ENCODE assay signal across 23 mouse cellular contexts in genomic region chr3:155030200-155030599, GRCm38 (mm10). TPM values are rescaled to one million over a fixed set of nuclear protein-coding genes. Genes with fewer than 3 reads are reported as not detected.
DNase-seq lines count a peak whose midpoint lies in the region; ATAC-seq lines count a peak whose summit lies in the region.
"Had no signal": no experiment of that assay in that cellular context is flagged by ENCODE, and none has a peak within 500 bp of the region (broad histone marks: within the 10 kb centered on the region; RNA-seq: fewer than 3 reads in every experiment).

No protein-coding gene starts in this region.

- H3K9ac ChIP-seq in forebrain, embryonic 13.5 days: no peak overlapping the region
- H3K9ac ChIP-seq in forebrain, embryonic 11.5 days (ENCODE audit: low read length): no peak overlapping the region
- H3K9ac ChIP-seq in heart, embryonic 12.5 days: no peak overlapping the region
- H3K9ac ChIP-seq: heart, embryonic 15.5 days; liver, embryonic 12.5 days; lung, embryonic 15.5 days; midbrain, embryonic 12.5 days had no signal

- 89% methylated on average over 9 of the region's 9 CpGs for WGBS in forebrain, embryonic 13.5 days
- WGBS in forebrain, embryonic 11.5 days: 93% methylated on average over 9 of the region's 9 CpGs
- 81% methylated on average over 9 of the region's 9 CpGs for WGBS in heart, embryonic 12.5 days

- no peaks in the 10 kb centered on the region for H3K36me3 ChIP-seq in forebrain, embryonic 13.5 days (ENCODE audit: poor library complexity, severe bottlenecking)
- H3K36me3 ChIP-seq in forebrain, embryonic 11.5 days (ENCODE audit: control insufficient read depth, insufficient read depth, low read length): no peaks in the 10 kb centered on the region
- H3K36me3 ChIP-seq in heart, embryonic 12.5 days: peaks cover 21% of the 10 kb centered on the region
- H3K36me3 ChIP-seq: liver, embryonic 12.5 days; lung, embryonic 15.5 days; midbrain, embryonic 12.5 days had no signal

- no peaks in the 10 kb centered on the region for H3K4me1 ChIP-seq in forebrain, embryonic 13.5 days
- no peaks in the 10 kb centered on the region for H3K4me1 ChIP-seq in forebrain, embryonic 11.5 days (replicated peaks; ENCODE audit: control insufficient read depth, insufficient read depth, low read length)
- H3K4me1 ChIP-seq in heart, embryonic 12.5 days (replicated peaks): no peaks in the 10 kb centered on the region
- H3K4me1 ChIP-seq: heart, embryonic 15.5 days; liver, embryonic 12.5 days; lung, embryonic 15.5 days; midbrain, embryonic 12.5 days had no signal

- no peak overlapping the region for H3K4me2 ChIP-seq in forebrain, embryonic 13.5 days
- no peak overlapping the region for H3K4me2 ChIP-seq in forebrain, embryonic 11.5 days (ENCODE audit: low read depth, low read length, severe bottlenecking)
- H3K4me2 ChIP-seq in heart, embryonic 12.5 days: no peak overlapping the region
- H3K4me2 ChIP-seq: heart, embryonic 15.5 days; liver, embryonic 12.5 days; lung, embryonic 15.5 days; midbrain, embryonic 12.5 days had no signal

- H3K27ac ChIP-seq in forebrain, embryonic 13.5 days: no peak overlapping the region
- H3K27ac ChIP-seq in forebrain, embryonic 11.5 days (ENCODE audit: low read depth, low read length): no peak overlapping the region
- no peak overlapping the region for H3K27ac ChIP-seq in heart, embryonic 12.5 days (ENCODE audit: poor library complexity, severe bottlenecking)
- H3K27ac ChIP-seq: heart, embryonic 15.5 days; liver, embryonic 12.5 days; lung, embryonic 15.5 days; midbrain, embryonic 12.5 days had no signal

- no peaks in the 10 kb centered on the region for H3K9me3 ChIP-seq in forebrain, embryonic 13.5 days (replicated peaks)
- no peaks in the 10 kb centered on the region for H3K9me3 ChIP-seq in forebrain, embryonic 11.5 days (ENCODE audit: control insufficient read depth, low read length)
- no peaks in the 10 kb centered on the region for H3K9me3 ChIP-seq in heart, embryonic 12.5 days (replicated peaks)
- H3K9me3 ChIP-seq: heart, embryonic 15.5 days; liver, embryonic 12.5 days; lung, embryonic 15.5 days; midbrain, embryonic 12.5 days had no signal

- no peaks in the 10 kb centered on the region for H3K27me3 ChIP-seq in forebrain, embryonic 13.5 days
- no peaks in the 10 kb centered on the region for H3K27me3 ChIP-seq in forebrain, embryonic 11.5 days (ENCODE audit: control insufficient read depth, insufficient read depth, low read length)
- no peaks in the 10 kb centered on the region for H3K27me3 ChIP-seq in heart, embryonic 12.5 days (replicated peaks)
- H3K27me3 ChIP-seq: heart, embryonic 15.5 days; liver, embryonic 12.5 days; lung, embryonic 15.5 days; midbrain, embryonic 12.5 days had no signal

- intact Hi-C loops in heart, postnatal 14 days (cut with DNase I): no loop called here

- H3K4me3 ChIP-seq in forebrain, embryonic 13.5 days: no peak overlapping the region
- H3K4me3 ChIP-seq in forebrain, embryonic 11.5 days (ENCODE audit: low read depth, low read length): no peak overlapping the region
- H3K4me3 ChIP-seq in heart, embryonic 12.5 days: no peak overlapping the region
- H3K4me3 ChIP-seq: heart, embryonic 15.5 days; liver, embryonic 12.5 days; lung, embryonic 15.5 days; midbrain, embryonic 12.5 days had no signal

- ATAC-seq in forebrain, embryonic 13.5 days: peak; percentile 51; the same call in 1 of the 2 replicates
- ATAC-seq in forebrain, embryonic 11.5 days (replicated peaks; ENCODE audit: low FRiP score): no peak
- ATAC-seq in heart, embryonic 12.5 days (ENCODE audit: insufficient number of reproducible peaks, low FRiP score): no peak
- ATAC-seq: liver, embryonic 12.5 days had no signal

- no peak for DNase-seq in forebrain, embryonic 11.5 days (ENCODE audit: low spot score)
- peak; percentile 10 for DNase-seq in brain, embryonic 18.5 days (ENCODE audit: low read depth, low spot score)
- DNase-seq in layer of hippocampus, adult 9-11 months: peak; percentile 56
- peak; percentile 18 to 55 for DNase-seq in right cerebral cortex, adult 2 months (ENCODE audit: low spot score in 2 of 2)
- DNase-seq in urinary bladder, adult 18-20 months (ENCODE audit: low spot score in 2 of 2): no peak
- no peak for DNase-seq in heart, postnatal 14 days
- DNase-seq: cerebellum, adult 11 months; cerebellum, postnatal 25 days; heart, adult 11 months; kidney, postnatal 4 days; thymus, postnatal 36 days had no signal

RNA-seq across cellular contexts. Expression of gene Tnni3k, which starts 25.0 kb away (rescaled TPM):
- 0.31 TPM in 1 of 2 replicates, not detected in the other for polyA plus RNA-seq in forebrain, embryonic 13.5 days (2015; fragmentation: Nextera tagmentation; extraction: Ambion mirVana)
- not detected in 2 replicates for polyA plus RNA-seq in forebrain, embryonic 11.5 days (2014; fragmentation: Nextera tagmentation; extraction: Ambion mirVana)
- 43.5 and 48.3 TPM in 2 replicates for polyA plus RNA-seq in heart, embryonic 12.5 days (2016; fragmentation: Nextera tagmentation; extraction: Ambion mirVana)
- total RNA-seq in heart, postnatal 14 days (2021): 10 to 100 TPM; 87.0 to 90.5 TPM
- total RNA-seq: adrenal gland, adult 18-20 months; MEL had no signal
- polyA plus RNA-seq: kidney, embryonic 14.5 days; limb, embryonic 11.5 days; liver, embryonic 12.5 days; midbrain, embryonic 12.5 days; spleen, adult 2 months; stomach, embryonic 16.5 days had no signal

Comparison
In these comparisons a context has a peak if more than half of its experiments do, and no peak if none do; other contexts are left out.
1. DNase-seq: peak in brain, embryonic 18.5 days (single experiment), layer of hippocampus, adult 9-11 months (single experiment) and right cerebral cortex, adult 2 months (2 of 2); none in forebrain, embryonic 11.5 days (single experiment), urinary bladder, adult 18-20 months (0 of 2) and heart, postnatal 14 days (0 of 2).
2. RNA of gene Tnni3k, which starts 25.0 kb away (polyA plus RNA-seq): 43.5 to 48.3 TPM in heart, embryonic 12.5 days; 0.31 TPM in forebrain, embryonic 13.5 days and not detected in forebrain, embryonic 11.5 days; every median in the first group is over 10 times any median in the second.